Mouse (Mus musculus): ENCODE measurements around the gene Igfbp5.

Igfbp5 gene

GRCm38 (mm10) chr1:72842666-72843459 lies 31.8 kb downstream of the Igfbp5 start:
- no peak for DNase-seq (ENCODE audit: low spot score in 2 of 2)

GRCm38 (mm10) chr1:72839791-72840190 lies 34.9 kb downstream of the Igfbp5 start:
- DNase-seq (ENCODE audit: low spot score in 2 of 2): no peak

GRCm38 (mm10) chr1:72839356-72839755 lies 35.3 kb downstream of the Igfbp5 start:
- no peak for DNase-seq (ENCODE audit: low spot score in 2 of 2)

- no peak for DNase-seq (ENCODE audit: low spot score in 2 of 2)
Measured at GRCm38 (mm10) chr1:72833563-72833962, 41.1 kb downstream of the Igfbp5 start.

GRCm38 (mm10) chr1:72832715-72833153 lies 42.0 kb downstream of the Igfbp5 start:
- DNase-seq (ENCODE audit: low spot score in 2 of 2): no peak

- no peak for DNase-seq (ENCODE audit: low spot score in 2 of 2)
Measured at GRCm38 (mm10) chr1:72830485-72830884, 44.2 kb downstream of the Igfbp5 start.

- DNase-seq (ENCODE audit: low spot score in 2 of 2): no peak
Measured at GRCm38 (mm10) chr1:72828843-72829242, 45.8 kb downstream of the Igfbp5 start.

- DNase-seq (ENCODE audit: low spot score in 2 of 2): no peak
Measured at GRCm38 (mm10) chr1:72827411-72828315, 47.0 kb downstream of the Igfbp5 start.

- no peak for DNase-seq (ENCODE audit: low spot score in 2 of 2)
Measured at GRCm38 (mm10) chr1:72826931-72827330, 47.8 kb downstream of the Igfbp5 start.

GRCm38 (mm10) chr1:72826446-72826845 lies 48.2 kb downstream of the Igfbp5 start:
- no peak for DNase-seq (ENCODE audit: low spot score in 2 of 2)

- DNase-seq (ENCODE audit: low spot score in 2 of 2): no peak
Measured at GRCm38 (mm10) chr1:72825921-72826320, 48.8 kb downstream of the Igfbp5 start.

GRCm38 (mm10) chr1:72825286-72825685 lies 49.4 kb downstream of the Igfbp5 start:
- DNase-seq (ENCODE audit: low spot score in 2 of 2): no peak

- DNase-seq (ENCODE audit: low spot score in 2 of 2): no peak
Measured at GRCm38 (mm10) chr1:72824707-72825101, 50.0 kb downstream of the Igfbp5 start.

- DNase-seq (ENCODE audit: low spot score in 2 of 2): no peak
Measured at GRCm38 (mm10) chr1:72823751-72824706, 50.7 kb downstream of the Igfbp5 start, which contains the start of gene Igfbp2. TSS of gene Igfbp2 (plus strand) at chr1:72824503.

GRCm38 (mm10) chr1:72822893-72823292 lies 51.8 kb downstream of the Igfbp5 start:
- DNase-seq (ENCODE audit: low spot score in 2 of 2): no peak

- DNase-seq (ENCODE audit: low spot score in 2 of 2): no peak
Measured at GRCm38 (mm10) chr1:72819995-72820394, 54.7 kb downstream of the Igfbp5 start.

GRCm38 (mm10) chr1:72815616-72816015 lies 59.1 kb downstream of the Igfbp5 start:
- DNase-seq (ENCODE audit: low spot score in 2 of 2): no peak

- DNase-seq (ENCODE audit: low spot score in 2 of 2): no peak
Measured at GRCm38 (mm10) chr1:72815184-72815583, 59.5 kb downstream of the Igfbp5 start.

GRCm38 (mm10) chr1:72813639-72814403 lies 60.9 kb downstream of the Igfbp5 start:
- DNase-seq (ENCODE audit: low spot score in 2 of 2): no peak

- DNase-seq (ENCODE audit: low spot score in 2 of 2): no peak
Measured at GRCm38 (mm10) chr1:72813089-72813638, 61.5 kb downstream of the Igfbp5 start.

Measured in spleen, postnatal 14 days (tissue).